Mouse (Mus musculus) lung, postnatal 0 days (tissue): ENCODE measurements around the gene Mvb12b.

Experiments
- CTCF ChIP-seq: IDR thresholded peaks from 2 replicates; pipeline ENCODE4 v1.5.1; 2016; ENCODE audit warnings: antibody characterized with exemption, mild to moderate bottlenecking
- EP300 ChIP-seq: IDR thresholded peaks from 2 replicates; pipeline ENCODE4 v1.6.1; 2016; ENCODE audit warnings: antibody characterized with exemption, mild to moderate bottlenecking, control low read depth

DNA sequence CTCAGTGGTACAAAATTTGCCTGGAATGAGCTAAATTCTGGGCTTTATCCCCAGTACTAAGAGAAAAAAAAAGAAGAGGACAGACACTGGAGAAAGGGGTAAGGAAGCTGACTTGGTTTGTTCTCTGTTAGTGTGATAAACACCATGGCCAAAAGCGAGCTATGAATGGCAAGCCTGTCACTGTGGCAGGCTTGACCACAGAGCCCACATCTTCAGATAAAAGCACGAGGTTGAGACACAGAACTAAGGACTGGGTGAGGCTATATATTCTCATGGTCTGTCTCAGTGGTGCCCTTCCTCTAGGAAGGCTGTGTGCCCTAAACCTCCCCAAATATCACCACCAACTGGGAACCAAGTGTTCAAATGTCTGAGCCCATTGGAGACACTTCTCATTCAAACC is 31.0 kb downstream of the Mvb12b start:
- TF ChIP-seq EP300: no peak
- no peak for TF ChIP-seq CTCF
